Mouse (Mus musculus) G1E (cell line): ENCODE results near the gene 4632433K11Rik.

Experiments
- CTCF ChIP-seq: IDR thresholded peaks from 2 replicates; pipeline ENCODE4 v1.5.1; 2012; ENCODE audit warnings: low read depth, low read length, inconsistent platforms, mixed read lengths
- POLR2AphosphoS5 ChIP-seq: IDR thresholded peaks from 2 replicates; pipeline ENCODE4 v1.6.1; 2012; ENCODE audit warnings: low read depth, low read length, inconsistent platforms; ENCODE audit not compliant: insufficient replicate concordance

DNA sequence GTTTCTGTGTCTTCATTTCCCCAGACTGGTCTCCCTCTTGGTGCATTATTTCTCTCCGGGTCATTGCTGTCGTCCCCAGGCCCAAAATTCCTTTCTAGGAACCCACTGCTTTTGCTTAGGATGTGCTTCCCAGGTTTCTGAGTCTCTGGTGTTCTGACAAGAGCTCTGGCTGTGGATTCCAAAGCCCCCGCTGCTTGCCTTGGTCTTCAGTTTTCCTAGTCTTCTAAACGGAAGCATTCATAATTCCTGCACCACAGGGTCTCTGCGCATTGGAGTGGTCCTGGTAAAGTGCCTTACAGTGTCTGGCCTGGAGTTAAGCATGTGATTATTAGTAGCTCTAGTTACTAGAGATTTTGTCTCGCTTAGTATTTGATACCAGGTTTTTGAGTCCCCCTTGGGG, 46.9 kb downstream of the 4632433K11Rik start:
- TF ChIP-seq POLR2AphosphoS5 (no peak), CTCF (no peak)
